Mouse (Mus musculus) neural tube, embryonic 14.5 days (tissue): ENCODE data around the gene Bcl2. TPM values are rescaled to one million over a fixed set of nuclear protein-coding genes. Genes with fewer than 3 reads are reported as not detected.

ENCODE experiments used
- ATAC-seq: fragments of 200-750 bp; cut with Nextera tagmentation; 2 replicates; pipeline ENCODE4 v1.8.0; 2017; ENCODE audit warnings: low read depth, mild to moderate bottlenecking, moderate TSS enrichment, moderate library complexity
- H3K27ac ChIP-seq: fragments of 300-500 bp; sonication (generic); 2 replicates; pipeline ENCODE4 v1.5.1; 2014; ENCODE audit warnings: low read depth, mild to moderate bottlenecking, control low read depth, low read length, moderate library complexity, mixed read lengths
- H3K27me3 ChIP-seq: fragments of 300-500 bp; sonication (generic); 2 replicates; pipeline ENCODE4 v1.6.1; 2014; ENCODE audit warnings: low read length; ENCODE audit not compliant: control insufficient read depth, insufficient read depth
- H3K36me3 ChIP-seq: fragments of 300-500 bp; sonication (generic); 2 replicates; pipeline ENCODE4 v1.6.1; 2014; ENCODE audit warnings: low read length, mixed read lengths; ENCODE audit not compliant: control insufficient read depth, insufficient read depth
- H3K4me1 ChIP-seq: fragments of 300-500 bp; sonication (generic); 2 replicates; pipeline ENCODE4 v1.6.1; 2014; ENCODE audit warnings: low read length; ENCODE audit not compliant: control insufficient read depth, insufficient read depth
- H3K4me2 ChIP-seq: fragments of 300-500 bp; sonication (generic); 2 replicates; pipeline ENCODE4 v1.6.1; 2014; ENCODE audit warnings: mild to moderate bottlenecking, low read depth, low read length, control low read depth
- H3K4me3 ChIP-seq: fragments of 300-500 bp; sonication (generic); 2 replicates; pipeline ENCODE4 v1.5.1; 2014; ENCODE audit warnings: low read depth, low read length, control low read depth, mixed read lengths
- H3K9ac ChIP-seq: fragments of 300-500 bp; sonication (generic); replicated peaks from 2 replicates; pipeline ENCODE4 v1.6.1; 2014; ENCODE audit warnings: low read depth, mild to moderate bottlenecking, control low read depth, low read length, mixed read lengths
- H3K9me3 ChIP-seq: fragments of 300-500 bp; sonication (generic); 2 replicates; pipeline ENCODE4 v1.6.1; 2016; ENCODE audit warnings: low read length; ENCODE audit not compliant: control insufficient read depth
- WGBS: fragments of 180-500 bp; shearing (Covaris S2); extraction: QIAGEN DNeasy Blood & Tissue Kit; methylation state at CpG from one replicate; pipeline ENCODE4 v1.1.7; 2014; 5-methylcytosine and 5-hydroxymethylcytosine counted together
- polyA plus RNA-seq: library from polyadenylated mRNA; unstranded; fragments of >200 nt; fragmentation: Nextera tagmentation; extraction: Ambion mirVana; gene quantifications from 2 replicates; pipeline ENCODE4 v1.2.1, GENCODE M21; 2014

Gene Bcl2
- polyA plus RNA-seq, 1 experiment from 2014 or later = 14.2 TPM

DNA sequence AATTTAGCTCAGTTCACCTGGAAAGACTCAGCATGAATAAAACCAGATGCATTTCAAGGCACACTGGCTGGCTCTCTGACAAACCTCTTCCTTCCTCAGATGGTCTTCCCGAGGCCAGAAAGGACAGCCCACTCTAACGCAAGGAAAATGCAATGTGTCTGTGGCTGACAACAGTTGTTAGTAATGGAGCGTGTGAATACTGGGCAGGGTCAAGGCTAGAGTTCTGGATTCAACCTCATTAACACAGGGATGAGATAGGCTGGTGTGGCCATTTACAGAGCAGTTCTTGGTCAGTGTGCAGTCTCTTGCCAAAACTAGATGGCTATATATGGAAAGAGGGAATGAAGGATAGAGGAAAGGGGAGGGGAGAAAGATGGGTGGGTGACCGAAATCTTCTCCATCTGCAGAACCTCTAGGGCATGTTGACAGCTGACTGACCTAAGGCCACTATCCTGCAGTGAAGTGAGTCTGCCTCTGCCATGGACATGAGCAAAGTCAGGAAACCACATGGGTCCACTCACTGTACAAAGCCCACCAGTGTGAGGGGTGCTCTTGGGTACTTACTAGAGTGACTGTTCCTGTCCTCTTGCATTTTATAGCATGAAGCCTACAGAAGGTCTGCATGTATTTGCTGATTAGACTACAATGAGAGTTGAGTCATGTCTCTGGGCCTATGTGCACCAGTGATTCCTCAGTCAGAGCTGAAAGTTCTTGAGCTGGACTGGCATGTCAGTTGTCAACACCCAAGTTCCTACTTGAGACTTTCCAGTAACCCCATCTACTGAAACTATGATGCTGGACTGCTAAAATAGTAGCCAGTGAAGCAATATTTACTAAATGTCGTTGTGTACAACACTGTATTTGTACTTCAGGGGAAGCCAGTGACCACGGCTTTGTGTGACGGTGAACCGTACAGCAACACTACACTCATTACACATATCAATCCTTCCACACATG, 159.9 kb downstream of the Bcl2 start:
- Histone ChIP-seq H3K9me3 (no peaks in the 10 kb centered on the region), H3K36me3 (no peaks in the 10 kb centered on the region), H3K9ac (no peak overlapping the region), H3K27ac (no peak overlapping the region), H3K27me3 (no peaks in the 10 kb centered on the region), H3K4me1 (no peaks in the 10 kb centered on the region), H3K4me3 (no peak overlapping the region), H3K4me2 (no peak overlapping the region)
- ATAC-seq = no peak
- 87% methylated on average over 8 of the region's 8 CpGs for WGBS

DNA sequence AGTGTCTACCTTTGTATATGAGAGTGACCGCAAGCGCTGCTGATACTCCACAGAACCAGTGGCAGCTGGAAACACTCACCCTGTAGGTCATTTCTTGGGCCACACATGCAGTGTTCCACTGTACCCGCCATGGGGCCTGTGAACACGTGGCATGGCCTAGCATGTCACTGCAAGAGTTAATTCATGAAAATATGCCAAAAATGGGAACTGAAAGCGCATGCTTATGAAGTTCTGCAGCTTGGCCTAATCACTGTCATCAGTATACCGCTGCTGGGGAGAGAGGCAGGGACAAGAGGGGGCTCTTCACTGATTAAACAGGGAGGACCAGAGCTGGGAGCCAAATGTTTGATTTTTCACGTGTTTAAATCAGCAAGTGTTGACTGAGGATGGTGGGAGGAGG, 161.2 kb downstream of the Bcl2 start:
- Histone ChIP-seq H3K9ac (no peak overlapping the region), H3K4me1 (no peaks in the 10 kb centered on the region), H3K27ac (no peak overlapping the region), H3K9me3 (no peaks in the 10 kb centered on the region), H3K4me3 (no peak overlapping the region), H3K36me3 (no peaks in the 10 kb centered on the region), H3K4me2 (no peak overlapping the region), H3K27me3 (no peaks in the 10 kb centered on the region)
- 86% methylated on average over 7 of the region's 7 CpGs for WGBS
- no peak for ATAC-seq

DNA sequence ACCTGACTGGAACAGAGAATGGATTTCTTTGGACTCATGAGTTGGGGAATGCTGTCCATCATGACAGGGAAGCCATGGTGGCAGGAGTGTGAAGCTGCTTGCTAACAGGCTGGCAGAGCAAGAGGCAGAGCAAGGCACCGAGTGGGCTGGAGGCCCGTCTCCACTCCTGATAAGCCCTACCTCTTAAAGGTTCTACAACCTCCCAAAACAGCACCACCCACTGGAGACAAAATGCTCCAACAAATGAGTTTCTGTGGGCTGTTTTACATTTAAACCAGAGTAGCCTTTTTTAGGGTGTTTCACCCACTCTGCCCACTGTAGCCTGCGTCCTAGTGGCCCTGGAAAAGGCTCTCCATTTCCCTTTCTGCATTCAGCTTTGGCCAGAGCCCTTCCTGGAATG, 163.5 kb downstream of the Bcl2 start:
- no peak overlapping the region for H3K4me3 ChIP-seq
- no peak overlapping the region for H3K27ac ChIP-seq
- H3K36me3 ChIP-seq = no peaks in the 10 kb centered on the region
- H3K9ac ChIP-seq = no peak overlapping the region
- WGBS = 93% methylated on average over 3 of the region's 3 CpGs
- no peaks in the 10 kb centered on the region for H3K9me3 ChIP-seq
- H3K4me2 ChIP-seq = no peak overlapping the region
- no peaks in the 10 kb centered on the region for H3K27me3 ChIP-seq
- no peaks in the 10 kb centered on the region for H3K4me1 ChIP-seq
- ATAC-seq = no peak

DNA sequence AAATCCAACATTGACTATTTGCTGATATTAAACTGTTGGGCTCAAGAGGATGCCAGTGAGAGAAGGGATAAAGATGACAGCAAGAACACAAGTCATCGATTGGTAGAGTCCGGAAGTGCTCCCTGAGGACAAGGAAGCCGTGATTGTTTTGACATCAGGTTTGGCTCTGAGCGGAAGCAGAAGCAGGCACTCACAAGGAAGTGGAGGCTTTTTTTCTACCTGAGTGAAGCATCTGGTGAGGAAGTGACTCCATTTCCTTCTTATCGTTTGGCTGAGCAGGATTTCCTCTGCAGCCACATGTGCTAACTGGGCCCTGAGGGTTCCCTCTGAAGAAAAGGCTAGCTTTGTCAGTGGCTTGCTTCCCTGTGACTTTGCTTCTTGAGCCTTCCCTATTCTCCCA, 165.0 kb downstream of the Bcl2 start:
- no peak for ATAC-seq
- Histone ChIP-seq H3K4me1 (no peaks in the 10 kb centered on the region), H3K27me3 (no peaks in the 10 kb centered on the region), H3K9ac (no peak overlapping the region), H3K4me3 (no peak overlapping the region), H3K36me3 (no peaks in the 10 kb centered on the region), H3K27ac (no peak overlapping the region), H3K9me3 (no peaks in the 10 kb centered on the region), H3K4me2 (no peak overlapping the region)
- WGBS = 76% methylated on average over 5 of the region's 5 CpGs

DNA sequence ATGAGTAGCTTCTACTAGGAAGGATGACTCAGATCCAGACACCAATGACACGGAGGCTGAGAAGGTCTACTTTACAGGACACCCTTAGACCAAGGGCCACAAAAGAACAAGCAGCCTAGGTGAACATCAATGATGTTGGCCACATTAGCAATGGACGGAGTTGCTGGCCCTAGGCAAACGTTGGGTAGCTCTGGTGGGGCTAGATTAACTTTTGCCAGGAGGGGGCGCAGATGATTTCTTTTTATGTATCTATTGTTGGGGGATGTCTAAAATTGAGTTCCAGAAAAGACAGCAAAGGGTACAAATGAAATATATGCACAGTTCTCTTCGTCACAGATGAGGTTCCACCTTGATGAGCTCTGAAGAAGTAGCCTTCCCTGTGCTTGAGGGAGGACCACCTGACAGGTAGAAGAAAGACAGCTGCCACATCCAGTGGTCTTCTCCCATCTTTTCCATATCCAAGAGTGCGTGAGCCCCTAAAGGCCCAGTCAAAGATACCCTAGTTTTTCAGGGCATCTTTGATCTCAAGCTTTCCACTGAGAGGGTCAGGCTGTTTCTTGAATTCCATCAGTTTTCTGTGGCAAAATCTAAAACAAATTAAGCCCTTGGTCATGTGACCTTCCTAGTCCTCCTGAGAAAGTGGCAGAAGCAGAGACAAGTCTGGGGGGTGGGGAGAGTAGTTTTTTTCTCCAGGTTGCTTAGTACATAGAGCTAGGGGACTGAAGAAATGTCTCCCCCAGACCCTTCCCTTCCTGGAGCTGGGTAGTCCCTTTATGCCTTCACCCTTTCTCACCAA, 169.1 kb downstream of the Bcl2 start:
- Histone ChIP-seq H3K4me2 (no peak overlapping the region), H3K36me3 (no peaks in the 10 kb centered on the region), H3K9ac (no peak overlapping the region), H3K9me3 (no peaks in the 10 kb centered on the region), H3K27me3 (no peaks in the 10 kb centered on the region), H3K4me1 (no peaks in the 10 kb centered on the region), H3K4me3 (no peak overlapping the region), H3K27ac (no peak overlapping the region)
- 74% methylated on average over 6 of the region's 6 CpGs for WGBS
- ATAC-seq = no peak

DNA sequence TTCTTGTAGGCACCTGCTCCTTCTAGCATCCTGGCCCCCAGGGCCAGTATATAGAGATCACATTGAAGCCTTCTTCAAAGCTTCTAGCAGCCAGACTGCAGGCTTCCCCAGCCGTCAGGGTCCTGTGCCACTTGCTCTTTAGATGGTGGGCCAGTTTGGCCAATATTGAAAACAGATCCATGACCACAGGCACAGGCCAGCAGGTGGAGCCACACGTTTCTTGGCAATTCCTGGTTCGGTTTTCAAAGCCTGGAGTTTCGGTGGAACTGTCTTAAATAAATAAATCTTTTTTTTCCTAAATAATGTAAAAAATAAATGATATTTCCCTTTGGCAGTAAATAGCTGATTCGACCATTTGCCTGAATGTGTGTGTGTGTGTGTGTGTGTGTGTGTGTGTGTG, 171.3 kb downstream of the Bcl2 start:
- Histone ChIP-seq H3K4me3 (no peak overlapping the region), H3K27ac (no peak overlapping the region), H3K4me2 (no peak overlapping the region), H3K9me3 (no peaks in the 10 kb centered on the region), H3K4me1 (no peaks in the 10 kb centered on the region), H3K9ac (no peak overlapping the region), H3K27me3 (no peaks in the 10 kb centered on the region), H3K36me3 (no peaks in the 10 kb centered on the region)
- ATAC-seq = no peak
- 34% methylated on average over 5 of the region's 5 CpGs for WGBS

DNA sequence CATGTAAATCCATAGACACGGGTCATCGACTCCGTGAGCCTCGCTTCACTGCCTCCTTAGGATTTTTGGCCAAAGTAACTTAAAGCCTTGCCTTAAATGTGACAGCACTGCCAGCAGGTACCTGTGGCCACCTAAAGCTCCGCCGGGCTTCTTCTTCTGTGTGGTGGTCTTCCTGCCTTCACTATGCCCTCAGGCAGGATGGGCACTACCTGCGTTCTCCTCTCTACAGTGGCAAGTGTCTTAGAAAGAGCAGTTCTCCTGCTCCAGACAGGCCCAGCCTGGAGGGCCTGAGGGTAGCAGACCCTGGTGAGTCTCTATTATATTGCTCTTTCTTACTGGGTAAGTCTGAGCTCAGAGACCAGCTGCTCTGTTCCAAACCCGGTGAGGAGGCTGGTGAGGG, 172.2 kb downstream of the Bcl2 start:
- WGBS = 95% methylated on average over 8 of the region's 8 CpGs

DNA sequence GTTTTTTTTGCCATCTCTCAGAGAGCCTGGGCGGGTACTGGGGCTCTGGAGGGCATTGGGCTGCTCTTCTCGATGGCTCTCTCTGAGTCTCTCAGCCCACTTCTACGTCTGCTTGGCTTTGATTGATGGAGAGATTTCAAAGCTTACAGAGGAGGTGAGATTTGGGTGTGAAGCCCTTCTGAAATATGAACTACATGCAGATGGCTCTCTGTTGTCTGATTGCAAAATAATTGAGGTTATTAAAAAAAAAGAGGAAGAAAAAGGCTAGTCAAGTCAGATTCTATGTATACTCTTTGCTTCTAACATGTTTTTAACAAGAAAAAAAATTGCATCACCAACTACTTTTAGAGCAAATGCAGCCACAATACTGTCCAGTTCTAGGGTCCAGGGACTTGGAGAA, 173.9 kb downstream of the Bcl2 start:
- Histone ChIP-seq H3K4me1 (no peaks in the 10 kb centered on the region), H3K4me2 (no peak overlapping the region), H3K4me3 (no peak overlapping the region), H3K9me3 (no peaks in the 10 kb centered on the region), H3K9ac (no peak overlapping the region), H3K27me3 (no peaks in the 10 kb centered on the region), H3K27ac (no peak overlapping the region), H3K36me3 (no peaks in the 10 kb centered on the region)
- ATAC-seq = no peak
- WGBS = 78% methylated on average over 3 of the region's 3 CpGs

More for the DNA sequence above, 172.2 kb downstream of the Bcl2 start:
- Histone ChIP-seq H3K9me3 (no peaks in the 10 kb centered on the region), H3K27me3 (no peaks in the 10 kb centered on the region), H3K9ac (no peak overlapping the region), H3K27ac (no peak overlapping the region), H3K4me2 (no peak overlapping the region), H3K36me3 (no peaks in the 10 kb centered on the region), H3K4me3 (no peak overlapping the region), H3K4me1 (no peaks in the 10 kb centered on the region)
- no peak for ATAC-seq

DNA sequence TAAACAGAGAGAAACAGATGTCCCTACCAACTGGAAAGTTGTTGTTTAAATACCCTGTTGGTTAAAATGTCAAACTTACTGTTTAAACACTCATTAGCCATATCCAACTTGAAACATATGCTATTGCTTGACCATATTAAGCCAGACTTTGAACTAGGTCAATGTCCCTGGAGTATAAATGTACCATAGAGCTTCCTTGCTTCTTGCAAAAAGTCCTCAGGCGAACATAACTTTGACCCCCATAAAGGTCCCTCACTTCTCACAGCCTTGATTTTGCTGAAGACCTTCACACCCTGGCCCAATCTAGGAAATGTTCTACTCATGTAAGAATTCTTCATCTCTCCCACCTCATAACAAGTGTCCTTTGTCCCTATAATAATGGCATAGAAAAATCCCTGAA, 175.0 kb downstream of the Bcl2 start:
- no peaks in the 10 kb centered on the region for H3K9me3 ChIP-seq
- WGBS = 91% methylated on average over 1 of the region's 1 CpGs
- H3K36me3 ChIP-seq = no peaks in the 10 kb centered on the region
- H3K27ac ChIP-seq = no peak overlapping the region
- H3K27me3 ChIP-seq = no peaks in the 10 kb centered on the region
- H3K4me2 ChIP-seq = no peak overlapping the region
- H3K4me3 ChIP-seq = no peak overlapping the region
- H3K9ac ChIP-seq = no peak overlapping the region
- no peaks in the 10 kb centered on the region for H3K4me1 ChIP-seq
- ATAC-seq = no peak
